In the genomic region with DNA sequence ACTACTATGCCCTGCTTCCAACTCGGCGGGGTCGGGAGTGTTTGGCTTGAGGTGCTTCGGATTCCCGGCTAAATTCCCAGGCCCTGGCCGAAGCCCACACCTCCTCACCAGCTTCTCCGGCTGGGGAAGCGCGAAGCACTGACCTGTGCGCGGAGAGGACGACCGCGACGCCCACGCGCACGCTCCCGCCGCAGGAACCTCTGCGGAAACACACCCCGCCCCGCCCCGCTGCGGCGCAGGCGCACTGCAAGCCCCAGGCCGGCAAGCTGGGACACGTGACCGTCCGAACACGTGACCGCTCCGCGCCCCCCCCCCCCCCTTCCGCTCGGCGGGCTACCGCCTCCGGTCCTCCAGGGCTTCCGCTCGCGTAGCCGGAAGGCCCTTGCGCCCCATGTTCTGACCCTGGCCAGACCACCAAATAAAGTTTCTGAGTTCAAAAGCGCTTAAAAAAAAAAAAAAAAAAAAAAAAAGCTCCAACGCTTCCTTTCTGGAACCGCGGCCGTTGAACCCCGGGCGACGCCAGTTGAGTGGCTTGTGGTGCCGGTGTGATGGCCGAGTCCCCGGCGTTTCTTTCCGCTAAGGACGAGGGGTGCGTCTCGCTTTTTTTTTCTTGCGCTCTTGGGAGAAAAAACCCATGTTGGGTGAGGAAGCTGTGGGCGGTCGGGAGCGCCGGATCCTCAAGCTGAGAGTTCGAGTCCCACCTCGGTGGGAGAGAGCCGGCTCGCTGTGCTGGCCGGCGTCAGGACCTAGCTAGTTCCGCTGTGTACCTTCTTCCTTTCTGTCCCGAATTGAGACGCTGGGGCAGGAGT, we compare ENCODE assay signal across 8 mouse cellular contexts. TPM values are rescaled to one million over a fixed set of nuclear protein-coding genes. Genes with fewer than 3 reads are reported as not detected.
DNase-seq lines count a peak whose midpoint lies in the region; ATAC-seq lines count a peak whose summit lies in the region.

A gene (minus strand): TSS at position 266 of the 809 bp plus-strand sequence.
A gene (plus strand): TSS at position 345 of the 809 bp plus-strand sequence.

- DNase-seq in T-cell, adult 2 months (ENCODE audit: low spot score): peak; percentile 93
- peak; percentile 94 to 98 for DNase-seq in cerebellum, postnatal 36 days
- peak; percentile 94 for DNase-seq in gastrocnemius, adult 18-20 months (ENCODE audit: low spot score)
- peak; percentile 96 to 97 for DNase-seq in left cerebral cortex, adult 18-20 months (ENCODE audit: low spot score in 2 of 2)
- DNase-seq in right cerebral cortex, adult 18-20 months: peak; percentile 97
- DNase-seq in urinary bladder, postnatal 10 days (ENCODE audit: low spot score): peak; percentile 82

- peak within 1 kb of the TSS; percentile 74 for H3K9ac ChIP-seq in hindbrain, embryonic 16.5 days (ENCODE audit: low read depth, low read length)

- no peaks in the 10 kb centered on the region for H3K27me3 ChIP-seq in hindbrain, embryonic 16.5 days (replicated peaks; ENCODE audit: control insufficient read depth, insufficient read depth, low read length)

- H3K4me3 ChIP-seq in hindbrain, embryonic 16.5 days (ENCODE audit: low read length): peak within 1 kb of the TSS; percentile 69
- peak within 1 kb of the TSS; percentile 88 for H3K4me3 ChIP-seq in macrophage (ENCODE audit: inconsistent target)

- peak within 1 kb of the TSS; percentile 83 for H3K27ac ChIP-seq in hindbrain, embryonic 16.5 days (ENCODE audit: low read depth, low read length)
- H3K27ac ChIP-seq in macrophage: peak within 1 kb of the TSS; percentile 91

- no peaks in the 10 kb centered on the region for H3K9me3 ChIP-seq in hindbrain, embryonic 16.5 days (ENCODE audit: control insufficient read depth, low read length)

- WGBS in hindbrain, embryonic 16.5 days: under 1% methylated on average over 68 of the region's 75 CpGs
- 2% methylated on average over 51 of the region's 75 CpGs for WGBS in macrophage (ENCODE audit: missing documents)

- ATAC-seq in hindbrain, embryonic 16.5 days: peak; percentile 96

- no peaks in the 10 kb centered on the region for H3K36me3 ChIP-seq in hindbrain, embryonic 16.5 days (ENCODE audit: control insufficient read depth, insufficient read depth, low read length)
- peaks cover 13% of the 10 kb centered on the region; the same call in 1 of the 2 replicates for H3K36me3 ChIP-seq in macrophage (ENCODE audit: inconsistent target)

- H3K4me2 ChIP-seq in hindbrain, embryonic 16.5 days (ENCODE audit: low read length): peak within 1 kb of the TSS; percentile 75

- peaks cover 6% of the 10 kb centered on the region for H3K4me1 ChIP-seq in hindbrain, embryonic 16.5 days (ENCODE audit: control insufficient read depth, insufficient read depth, low read depth, low read length)

- peaks cover 48% of the 10 kb centered on the region for H3K79me2 ChIP-seq in macrophage (ENCODE audit: inconsistent target)

RNA-seq across cellular contexts. Expression of the first gene that starts in this region (rescaled TPM):
- 10 to 100 TPM; 32.3 to 35.2 TPM for total RNA-seq in gastrocnemius, adult 18-20 months (2021)
- 41.9 and 49.2 TPM in 2 replicates for polyA plus RNA-seq in hindbrain, embryonic 16.5 days (2015; fragmentation: Nextera tagmentation; extraction: Ambion mirVana)
- 10 to 100 TPM; 32.9 to 42.8 TPM for total RNA-seq in left cerebral cortex, adult 18-20 months (2021)
- 100 to 1,000 TPM in 24 of 26 experiments, 10 to 100 TPM in 2; 73.6 to 411 (median 262) TPM for total RNA-seq in macrophage (2018; cell fraction: chromatin; rRNA removed)
- 10 to 100 TPM; 10.5 to 42.8 (median 26.5) TPM for total RNA-seq in macrophage (2018; cell fraction: cytosol; rRNA removed)
- 100 to 1,000 TPM in 20 of 26 experiments, 10 to 100 TPM in 6; 66.3 to 408 (median 181) TPM for total RNA-seq in macrophage (2018; cell fraction: nucleus; rRNA removed)
- 23.4 to 43.3 TPM (median 41.0 TPM) in 3 replicates for polyA plus RNA-seq in macrophage (2018)

RNA-seq across cellular contexts. Expression of the second gene that starts in this region (rescaled TPM):
- 10 to 100 TPM; 15.2 to 16.1 TPM for total RNA-seq in gastrocnemius, adult 18-20 months (2021)
- 10.6 and 10.9 TPM in 2 replicates for polyA plus RNA-seq in hindbrain, embryonic 16.5 days (2015; fragmentation: Nextera tagmentation; extraction: Ambion mirVana)
- total RNA-seq in left cerebral cortex, adult 18-20 months (2021): 10 to 100 TPM; 22.5 to 23.8 TPM
- 10 to 100 TPM in 18 of 26 experiments, 1 to 10 TPM in 8; 3.4 to 46.6 (median 18.8) TPM for total RNA-seq in macrophage (2018; cell fraction: chromatin; rRNA removed)
- 10 to 100 TPM in 7 of 26 experiments, 1 to 10 TPM in 19; 3.6 to 13.2 (median 9.0) TPM for total RNA-seq in macrophage (2018; cell fraction: cytosol; rRNA removed)
- 10 to 100 TPM in 13 of 26 experiments, 1 to 10 TPM in 13; 4.0 to 34.2 (median 10.0) TPM for total RNA-seq in macrophage (2018; cell fraction: nucleus; rRNA removed)
- 10.8 to 12.4 TPM (median 11.5 TPM) in 3 replicates for polyA plus RNA-seq in macrophage (2018)

Comparison
In these comparisons a context has a peak if more than half of its experiments do, and no peak if none do; other contexts are left out.
1. Peak in every context shown above with its lines: DNase-seq, ATAC-seq, H3K4me3 ChIP-seq and H3K27ac ChIP-seq.